Mouse (Mus musculus) embryonic facial prominence, embryonic 14.5 days (tissue): Measurements from ENCODE around the gene Nkx2-9. TPM values are rescaled to one million over a fixed set of nuclear protein-coding genes. Genes with fewer than 3 reads are reported as not detected.

Experiments
- ATAC-seq: fragments of 200-750 bp; cut with Nextera tagmentation; 2 replicates; pipeline ENCODE4 v1.8.0; 2017; ENCODE audit warnings: low read depth, moderate number of reproducible peaks, moderate TSS enrichment
- DNase-seq: peaks from one replicate; pipeline ENCODE4 v3.0.0-alpha.2; 2015; ENCODE audit warnings: low spot score
- H3K27ac ChIP-seq: fragments of 300-500 bp; sonication (generic); replicated peaks from 2 replicates; pipeline ENCODE4 v1.5.1; 2014; ENCODE audit warnings: low read depth, mild to moderate bottlenecking, low read length, moderate library complexity
- H3K27me3 ChIP-seq: fragments of 300-500 bp; sonication (generic); replicated peaks from 2 replicates; pipeline ENCODE4 v1.6.1; 2014; ENCODE audit warnings: low read length; ENCODE audit not compliant: control insufficient read depth, insufficient read depth
- H3K36me3 ChIP-seq: fragments of 300-500 bp; sonication (generic); 2 replicates; pipeline ENCODE4 v1.6.1; 2014; ENCODE audit warnings: low read length, mixed read lengths; ENCODE audit not compliant: control insufficient read depth, insufficient read depth
- H3K4me1 ChIP-seq: fragments of 300-500 bp; sonication (generic); 2 replicates; pipeline ENCODE4 v1.6.1; 2014; ENCODE audit warnings: antibody characterized with exemption, low read length; ENCODE audit not compliant: control insufficient read depth, insufficient read depth
- H3K4me2 ChIP-seq: fragments of 300-500 bp; sonication (generic); 2 replicates; pipeline ENCODE4 v1.6.1; 2014; ENCODE audit warnings: low read depth, mild to moderate bottlenecking, low read length, moderate library complexity, mixed read lengths
- H3K4me3 ChIP-seq: fragments of 300-500 bp; sonication (generic); 2 replicates; pipeline ENCODE4 v1.5.1; 2014; ENCODE audit warnings: low read depth, mild to moderate bottlenecking, low read length
- H3K9ac ChIP-seq: fragments of 300-500 bp; sonication (generic); 2 replicates; pipeline ENCODE4 v1.6.1; 2014; ENCODE audit warnings: low read depth, mild to moderate bottlenecking, low read length, moderate library complexity, mixed read lengths
- H3K9me3 ChIP-seq: fragments of 300-500 bp; sonication (generic); 2 replicates; pipeline ENCODE4 v1.6.1; 2016; ENCODE audit warnings: low read length; ENCODE audit not compliant: control insufficient read depth
- WGBS: fragments of 180-500 bp; shearing (Covaris S2); extraction: QIAGEN DNeasy Blood & Tissue Kit; methylation state at CpG from one replicate; pipeline ENCODE4 v1.1.7; 2014; 5-methylcytosine and 5-hydroxymethylcytosine counted together
- polyA plus RNA-seq: library from polyadenylated mRNA; unstranded; fragments of >200 nt; fragmentation: Nextera tagmentation; extraction: Ambion mirVana; gene quantifications from 2 replicates; pipeline ENCODE4 v1.2.1, GENCODE M21; 2014

Gene Nkx2-9
- polyA plus RNA-seq, 1 experiment from 2014 or later, result not detected

GRCm38 (mm10) chr12:56612349-56612735 lies 742 bp downstream of the Nkx2-9 start:
- Histone ChIP-seq H3K27me3 (peaks cover 94% of the 10 kb centered on the region), H3K4me1 (no peaks in the 10 kb centered on the region; the same call in 1 of the 2 replicates), H3K9me3 (no peaks in the 10 kb centered on the region), H3K4me3 (peak overlapping the region; percentile 38), H3K36me3 (no peaks in the 10 kb centered on the region), H3K27ac (no peak overlapping the region), H3K4me2 (peak overlapping the region; percentile 62), H3K9ac (no peak overlapping the region)
- DNase-seq (no peak), ATAC-seq (no peak)
- 1% methylated on average over 10 of the region's 10 CpGs for WGBS

GRCm38 (mm10) chr12:56611504-56612348 lies 1.4 kb downstream of the Nkx2-9 start:
- Histone ChIP-seq H3K4me1 (no peaks in the 10 kb centered on the region; the same call in 1 of the 2 replicates), H3K36me3 (no peaks in the 10 kb centered on the region), H3K9me3 (no peaks in the 10 kb centered on the region), H3K4me3 (peak overlapping the region; percentile 38), H3K9ac (peak overlapping the region; percentile 14; the same call in 1 of the 2 replicates), H3K27me3 (peaks cover 98% of the 10 kb centered on the region), H3K4me2 (peak overlapping the region; percentile 62), H3K27ac (no peak overlapping the region)
- ATAC-seq, result 0 out of 2 replicates have a peak, but pooled peaks have one; percentile 53
- peak; percentile 13 for DNase-seq
- 3% methylated on average over 34 of the region's 57 CpGs for WGBS

GRCm38 (mm10) chr12:56610851-56611250 lies 2.2 kb downstream of the Nkx2-9 start:
- Histone ChIP-seq H3K27ac (no peak overlapping the region), H3K9me3 (no peaks in the 10 kb centered on the region), H3K4me2 (no peak overlapping the region), H3K27me3 (peaks cover 98% of the 10 kb centered on the region), H3K4me1 (no peaks in the 10 kb centered on the region; the same call in 1 of the 2 replicates), H3K36me3 (no peaks in the 10 kb centered on the region), H3K4me3 (no peak overlapping the region), H3K9ac (no peak overlapping the region)
- 7% methylated on average over 6 of the region's 6 CpGs for WGBS
- ATAC-seq (no peak), DNase-seq (no peak)

GRCm38 (mm10) chr12:56591722-56592121 lies 21.4 kb downstream of the Nkx2-9 start:
- Histone ChIP-seq H3K27me3 (0 out of 2 replicates have a peak, but pooled peaks cover 4% of the 10 kb centered on the region), H3K36me3 (no peaks in the 10 kb centered on the region), H3K4me2 (no peak overlapping the region), H3K9me3 (no peaks in the 10 kb centered on the region), H3K27ac (no peak overlapping the region), H3K4me1 (no peaks in the 10 kb centered on the region), H3K9ac (no peak overlapping the region), H3K4me3 (no peak overlapping the region)
- 8% methylated on average over 4 of the region's 4 CpGs for WGBS
- no peak for ATAC-seq
- DNase-seq, result no peak

GRCm38 (mm10) chr12:56587830-56588229 lies 25.3 kb downstream of the Nkx2-9 start:
- DNase-seq, result peak; percentile 34
- H3K27ac ChIP-seq, result no peak overlapping the region
- no peak overlapping the region for H3K4me3 ChIP-seq
- no peaks in the 10 kb centered on the region for H3K4me1 ChIP-seq
- WGBS, result 29% methylated on average over 6 of the region's 6 CpGs
- no peak for ATAC-seq
- H3K4me2 ChIP-seq, result no peak overlapping the region
- no peaks in the 10 kb centered on the region for H3K36me3 ChIP-seq
- no peak overlapping the region for H3K9ac ChIP-seq
- no peaks in the 10 kb centered on the region for H3K9me3 ChIP-seq
- no peaks in the 10 kb centered on the region for H3K27me3 ChIP-seq

Other genes starting within 250 kb of the Nkx2-9 start
- 0.73 and 0.99 TPM in 2 replicates for gene Nkx2-1, start 76.4 kb downstream of the Nkx2-9 start, polyA plus RNA-seq
- gene Pax9, start 78.5 kb upstream of the Nkx2-9 start, polyA plus RNA-seq, result 9.2 and 9.4 TPM in 2 replicates